Mouse (Mus musculus) monocyte, adult 2 months (primary cell): Measurements from ENCODE around the gene F2rl1.

ENCODE experiments used
- DNase-seq, 2 experiments: peaks; one replicate each; pipeline ENCODE4 v3.0.0; 2022; ENCODE audit warnings: low spot score in 2 of 2, low read depth in 1 of 2

Gene F2rl1

DNA sequence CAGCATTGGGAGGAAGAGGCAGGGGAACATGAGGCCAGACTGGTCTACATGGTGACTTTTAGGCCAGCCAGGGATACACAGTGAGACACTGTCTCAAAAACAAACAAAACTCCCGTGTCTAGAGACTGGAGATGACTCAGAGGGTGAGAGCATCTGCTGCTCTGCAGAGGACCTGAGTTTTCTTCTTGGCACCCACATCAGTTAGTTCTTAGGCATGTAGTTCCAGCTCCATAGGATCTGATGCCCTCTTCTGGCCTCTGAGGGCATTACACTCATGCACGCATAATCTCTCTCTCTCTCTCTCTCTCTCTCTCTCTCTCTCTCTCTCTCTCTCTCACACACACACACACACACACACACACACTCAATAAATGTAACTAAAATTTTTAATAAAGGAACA, 54.1 kb downstream of the F2rl1 start:
- no peak for DNase-seq
